Mouse (Mus musculus) right cerebral cortex, postnatal 14 days (tissue): ENCODE measurements around the gene Acp7.
A peak's percentile ranks its signal among the peaks of the same experiment; 100 is the strongest.

Experiments
- DNase-seq: peaks from one replicate; pipeline ENCODE4 v3.0.0; 2022

Gene Acp7

DNA sequence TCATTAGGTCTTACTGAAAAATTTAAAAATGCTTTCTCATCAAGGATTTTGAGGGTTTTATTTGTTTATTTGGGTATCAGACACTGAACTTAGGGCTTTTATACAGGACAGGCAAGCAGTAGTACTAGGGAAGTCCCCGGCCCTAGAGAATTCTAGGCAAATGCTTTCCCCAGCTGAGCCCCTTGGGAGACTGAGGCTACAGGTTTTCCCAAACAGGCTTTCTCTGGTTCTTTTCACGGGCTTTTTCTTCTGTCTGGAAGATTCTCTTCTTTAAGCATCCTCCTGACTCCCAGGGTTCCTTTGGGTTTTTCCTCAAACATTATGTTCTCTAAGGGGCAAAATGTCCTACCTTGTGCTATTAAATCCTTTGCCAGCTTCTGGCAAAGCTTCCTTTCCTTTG lies 32.2 kb downstream of the Acp7 start:
- no peak for DNase-seq

DNA sequence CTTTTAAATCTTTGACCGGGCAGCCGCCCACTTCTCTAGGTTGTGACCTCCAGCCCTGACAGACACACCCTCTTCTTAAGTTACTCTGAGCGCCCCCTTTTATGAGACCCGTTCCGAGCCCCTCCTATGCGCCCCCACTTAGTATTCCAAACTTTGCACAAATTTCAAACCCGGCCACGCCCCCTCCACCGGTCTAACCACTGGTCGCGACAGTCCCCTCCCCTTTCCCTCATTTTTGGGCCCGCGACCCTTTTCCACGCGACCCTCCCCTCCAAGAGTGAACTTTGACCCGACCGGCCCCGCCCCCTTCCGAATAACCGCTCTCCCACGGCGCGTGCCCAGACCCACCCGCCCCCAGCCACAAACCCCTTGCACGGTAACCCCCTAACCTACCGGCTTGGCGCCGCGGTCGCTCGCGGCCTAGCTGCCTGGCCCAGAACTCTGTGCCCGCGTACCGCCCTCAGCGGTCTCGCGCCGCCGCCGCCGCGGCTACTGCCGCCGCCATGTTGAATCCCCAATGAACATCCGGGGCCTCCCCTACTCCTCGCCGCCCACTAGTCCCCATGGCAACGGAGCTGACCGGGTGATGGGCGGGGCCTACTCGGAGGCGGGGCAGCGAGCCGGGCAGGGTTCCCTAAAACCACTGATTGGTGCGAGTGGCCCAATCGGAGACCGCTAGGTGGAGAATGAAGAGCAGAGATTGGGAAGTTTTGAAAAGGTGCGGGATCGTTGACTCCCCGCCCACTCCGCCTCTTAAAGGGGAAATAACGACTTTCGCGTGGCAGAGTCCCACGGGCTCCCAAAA lies 33.3 kb downstream of the Acp7 start, which contains the start of the genes Samd4b and Pak4:
Gene Samd4b (minus strand): TSS at position 503 of the 805 bp plus-strand sequence.
Gene Pak4 (minus strand): TSS at position 544 of the 805 bp plus-strand sequence.
- peak; percentile 99 for DNase-seq

GRCm38 (mm10) chr7:28597277-28597570 lies 33.9 kb downstream of the Acp7 start:
- DNase-seq = no peak

DNA sequence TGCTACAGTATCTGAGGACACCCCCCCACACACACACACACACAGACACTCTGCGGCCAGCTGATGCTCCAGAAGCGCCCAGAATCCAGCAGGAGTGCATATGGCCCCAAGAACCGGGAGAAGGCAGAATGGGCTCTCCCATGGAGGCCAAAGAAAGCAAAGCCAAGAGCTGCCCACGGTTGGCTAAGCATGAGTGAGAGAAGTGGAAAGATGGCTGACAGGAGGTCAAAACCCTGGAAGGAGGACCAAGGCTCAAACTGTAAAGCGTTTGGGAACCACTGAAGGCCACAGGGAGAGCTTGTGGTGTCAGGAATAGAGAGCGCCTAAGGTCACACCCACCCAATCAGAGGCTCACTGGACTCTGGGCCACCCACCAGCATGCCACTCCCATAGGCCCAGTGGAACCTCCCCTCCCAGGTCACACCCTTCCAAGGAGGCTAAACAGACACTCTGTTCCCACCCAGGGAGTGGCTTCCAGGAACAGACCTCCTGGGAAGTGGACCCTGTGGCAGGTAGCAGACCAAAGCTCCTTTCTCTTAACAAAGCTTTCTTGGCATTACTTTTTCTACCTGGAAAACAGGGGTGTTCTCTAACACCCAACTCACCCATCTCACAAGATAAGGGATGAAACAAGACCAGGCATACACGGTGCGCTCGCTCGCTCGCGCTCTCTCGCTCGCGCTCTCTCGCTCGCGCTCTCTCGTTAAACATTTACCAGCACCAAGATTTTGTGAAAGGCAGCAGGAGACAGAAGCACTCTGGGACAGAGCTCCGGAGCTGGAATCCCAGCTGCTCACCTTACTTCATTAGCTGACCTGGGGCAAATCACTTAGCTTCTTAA lies 34.5 kb downstream of the Acp7 start:
- no peak for DNase-seq

DNA sequence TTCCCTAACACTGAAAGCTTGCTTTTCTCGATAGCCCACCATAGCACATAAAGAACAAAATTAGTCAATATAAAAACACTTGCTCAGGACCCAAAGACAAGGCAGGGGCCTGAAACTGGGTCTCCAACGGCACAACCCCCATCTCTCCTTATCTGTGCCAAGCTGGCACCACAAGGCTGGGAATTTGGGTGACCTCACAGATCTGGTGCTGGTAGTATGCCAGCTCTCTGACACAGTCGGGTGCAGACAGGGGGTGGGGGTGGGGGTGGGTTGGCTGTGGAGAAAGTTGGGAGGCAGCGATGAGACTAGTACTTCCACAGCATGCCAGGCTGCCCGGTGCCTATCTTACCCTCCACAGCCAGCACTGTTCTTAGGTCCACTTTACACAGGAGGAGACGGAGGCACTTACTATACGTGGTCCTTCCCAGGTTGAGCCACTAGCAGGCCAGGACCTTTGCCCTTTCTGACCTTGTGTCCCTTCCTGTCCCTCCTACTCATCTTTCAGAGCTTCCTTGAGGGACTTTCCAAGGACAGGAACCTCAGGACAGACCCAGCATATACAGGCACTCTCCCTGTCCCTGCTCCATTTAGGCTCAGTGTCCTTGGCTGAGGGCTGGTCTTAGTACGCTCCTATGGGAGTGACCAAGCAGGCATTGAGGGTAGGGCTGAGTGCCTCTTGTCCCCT lies 35.2 kb downstream of the Acp7 start:
- no peak for DNase-seq

DNA sequence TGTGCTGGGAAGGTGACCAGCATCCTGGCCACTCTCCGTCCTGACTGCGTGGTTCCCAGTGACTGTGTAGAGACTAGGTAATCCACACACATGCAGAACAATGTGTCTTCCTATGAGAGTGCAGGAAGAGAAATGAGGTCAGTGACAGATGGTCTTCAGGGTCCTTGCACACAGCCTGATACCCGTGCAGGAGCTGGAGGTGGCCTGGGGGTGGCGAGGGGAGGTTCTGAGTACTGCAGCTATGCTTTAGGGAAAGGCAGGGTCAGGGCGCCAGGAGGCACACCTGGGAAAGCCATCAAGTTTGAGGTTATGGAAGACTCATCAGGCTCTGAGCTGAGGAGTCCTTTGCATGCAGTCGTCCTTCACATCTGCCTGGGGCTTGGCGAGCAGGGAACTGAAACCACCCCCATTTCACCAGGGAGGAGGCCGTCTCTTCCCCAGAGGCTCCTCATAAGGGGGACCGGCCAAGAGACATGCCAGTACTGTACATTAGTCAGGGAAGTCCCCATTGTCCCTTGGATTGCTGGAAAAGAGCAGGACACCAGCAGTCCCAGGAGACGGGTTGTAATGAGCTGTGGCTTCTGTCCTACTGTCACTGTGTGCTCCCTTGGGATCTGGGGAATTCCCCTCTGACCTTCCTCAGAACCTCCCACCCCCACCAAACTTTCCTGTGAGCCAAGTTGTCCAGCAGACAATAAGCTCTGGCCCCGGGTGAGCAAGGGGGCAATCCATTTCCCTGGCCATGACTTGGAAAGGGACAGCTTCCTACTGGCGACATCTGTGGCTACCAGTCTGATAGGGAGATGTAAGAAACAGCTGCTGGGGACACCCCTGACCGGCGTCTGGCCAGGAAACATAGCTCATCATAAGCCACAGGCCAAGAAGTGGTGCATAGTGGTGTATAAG lies 37.7 kb downstream of the Acp7 start:
- no peak for DNase-seq

DNA sequence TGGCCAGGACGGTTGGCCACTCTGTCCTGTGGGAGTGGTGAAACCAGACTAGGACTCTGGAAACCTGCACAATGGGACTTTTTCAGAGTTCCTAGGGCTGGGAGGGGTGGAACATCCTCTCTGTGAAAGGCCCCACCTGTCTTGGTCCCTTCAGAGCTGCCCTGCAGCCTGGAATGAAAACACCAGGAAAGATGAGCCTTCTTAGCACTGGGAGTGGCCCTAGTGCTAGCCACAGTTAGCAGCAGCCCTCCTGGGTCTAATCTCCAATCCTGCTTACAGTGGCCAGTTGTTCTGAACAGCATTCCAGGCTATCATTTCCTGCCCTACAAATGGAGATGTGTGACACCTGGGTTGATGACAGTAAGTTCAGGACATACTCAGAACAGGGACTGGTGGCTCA lies 39.3 kb downstream of the Acp7 start:
- no peak for DNase-seq

DNA sequence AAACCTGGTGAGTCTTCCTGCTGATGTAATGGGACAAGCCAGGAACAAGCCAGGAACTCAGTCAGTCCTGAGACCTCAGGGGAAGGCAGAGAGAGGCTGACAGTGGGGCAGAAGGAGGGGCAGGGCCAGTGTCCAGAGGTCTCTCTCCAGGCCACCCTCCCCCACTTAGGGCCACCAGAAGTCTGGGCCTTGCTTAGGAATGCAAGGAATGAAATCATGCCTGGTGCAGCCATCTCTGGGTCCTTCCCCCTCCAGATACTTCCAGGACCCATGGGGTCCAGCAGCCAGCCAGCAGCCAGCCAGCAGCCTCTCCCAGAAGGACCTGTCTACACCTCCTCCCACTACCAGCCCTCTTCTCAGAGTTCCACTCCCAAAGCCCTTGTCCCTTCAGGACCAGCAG lies 43.5 kb downstream of the Acp7 start:
- no peak for DNase-seq

DNA sequence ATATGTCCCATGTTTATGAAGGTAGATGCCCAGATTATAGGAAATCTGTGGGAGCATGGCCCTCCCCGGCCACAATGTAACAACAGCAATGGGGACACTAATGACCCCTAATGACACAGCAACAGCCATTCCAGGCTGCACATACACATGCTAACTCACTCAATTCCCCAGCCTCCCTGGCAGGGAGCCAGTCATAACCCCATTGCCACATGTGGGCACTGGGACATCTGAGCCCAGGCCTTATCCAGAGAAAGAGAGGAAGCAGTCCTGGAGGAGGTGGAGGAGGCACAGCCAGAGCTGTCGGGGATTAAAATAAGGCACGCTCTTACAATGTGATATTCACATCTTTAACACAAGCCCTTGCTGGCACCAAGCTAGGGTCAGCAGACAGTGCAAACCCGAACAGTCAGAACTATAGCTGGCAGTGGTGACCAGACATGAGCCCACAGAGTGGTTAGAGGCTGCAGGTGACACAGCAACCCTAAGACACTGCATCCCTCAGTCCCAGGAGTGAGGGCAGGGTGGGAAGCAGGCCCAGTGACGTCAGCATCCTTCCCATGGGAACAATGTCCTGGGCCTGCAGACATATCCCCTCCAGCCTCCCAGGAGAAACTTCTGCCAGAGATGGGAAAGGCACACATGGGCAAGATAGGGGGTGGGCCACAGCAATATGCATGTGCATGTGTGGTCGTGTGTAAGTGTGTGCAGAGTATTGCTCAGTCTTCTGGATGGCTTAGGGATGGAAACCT lies 44.3 kb downstream of the Acp7 start:
- no peak for DNase-seq

DNA sequence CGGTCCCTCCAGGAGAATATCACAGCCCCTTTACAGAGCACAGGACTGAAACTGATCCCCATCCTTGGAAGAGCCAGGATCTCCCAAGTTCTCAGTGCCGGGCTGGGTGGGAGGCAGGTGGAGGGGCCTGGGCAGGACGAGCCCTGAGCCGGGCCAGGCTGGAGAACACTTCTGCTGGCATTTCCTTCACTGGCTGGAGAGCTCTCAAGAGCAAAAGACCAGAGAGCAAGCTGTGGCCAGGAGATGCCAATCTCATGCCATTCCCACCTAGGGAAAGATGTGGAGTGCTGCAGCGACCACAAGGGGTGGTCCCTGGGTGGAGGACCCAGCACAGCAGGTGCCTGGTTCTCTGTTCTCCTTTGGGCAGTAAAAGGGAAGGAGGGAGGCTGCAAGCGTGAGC lies 46.1 kb downstream of the Acp7 start:
- no peak for DNase-seq

DNA sequence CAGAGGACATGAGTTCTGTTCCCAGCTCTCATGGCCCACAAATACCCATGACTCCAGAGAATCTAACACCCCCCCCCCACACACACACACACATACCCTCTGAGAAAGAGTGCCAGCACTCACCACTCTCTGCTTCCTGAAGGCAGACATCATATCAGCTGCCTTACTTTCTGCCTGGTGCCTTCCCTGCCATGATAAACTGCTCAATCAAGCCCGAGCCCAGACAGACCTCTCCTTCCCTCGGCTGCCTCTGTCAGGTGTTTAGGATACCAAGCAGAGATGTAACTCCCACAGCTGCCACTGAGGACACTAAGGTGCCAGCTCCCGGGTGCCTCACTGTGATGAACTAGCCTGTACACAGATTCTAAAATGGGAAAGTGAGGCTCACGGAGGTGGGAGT lies 46.7 kb downstream of the Acp7 start:
- no peak for DNase-seq

DNA sequence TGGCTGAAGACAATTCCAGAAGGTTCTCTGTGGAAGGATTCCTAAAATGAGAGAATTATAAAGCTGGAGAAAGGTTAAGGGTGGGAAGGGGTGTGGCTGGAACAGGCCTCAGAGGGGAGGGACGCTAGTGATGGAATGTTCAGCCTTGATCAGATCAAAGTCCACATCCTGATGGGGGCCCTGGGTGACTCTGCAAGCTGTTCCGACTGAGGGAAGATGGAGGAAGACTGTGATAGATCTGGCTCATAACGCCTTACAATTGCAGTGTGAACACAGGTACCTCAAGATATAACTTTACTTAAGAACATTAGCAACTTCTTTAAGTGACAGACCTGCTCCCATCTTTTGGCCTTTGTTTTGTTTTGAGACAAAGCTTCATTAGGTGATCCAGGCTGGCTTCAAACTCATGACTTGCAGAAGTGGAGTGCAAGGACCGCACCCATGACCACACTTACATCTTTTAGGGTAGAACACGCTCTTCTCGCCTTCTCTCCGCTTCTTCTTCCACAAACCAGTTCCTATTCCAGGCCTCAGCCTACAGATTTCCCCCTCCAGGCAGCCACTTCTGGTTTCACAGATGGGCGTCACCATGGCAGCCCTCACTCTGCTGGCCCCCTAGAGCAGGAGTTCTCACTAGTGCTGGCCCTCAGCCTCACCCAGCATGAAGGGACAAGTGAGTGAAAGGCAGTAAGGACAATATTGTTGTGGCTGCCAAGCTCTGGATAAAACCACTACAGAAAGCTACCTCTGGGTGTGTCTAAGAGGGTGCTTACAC lies 47.4 kb downstream of the Acp7 start:
- DNase-seq = no peak

DNA sequence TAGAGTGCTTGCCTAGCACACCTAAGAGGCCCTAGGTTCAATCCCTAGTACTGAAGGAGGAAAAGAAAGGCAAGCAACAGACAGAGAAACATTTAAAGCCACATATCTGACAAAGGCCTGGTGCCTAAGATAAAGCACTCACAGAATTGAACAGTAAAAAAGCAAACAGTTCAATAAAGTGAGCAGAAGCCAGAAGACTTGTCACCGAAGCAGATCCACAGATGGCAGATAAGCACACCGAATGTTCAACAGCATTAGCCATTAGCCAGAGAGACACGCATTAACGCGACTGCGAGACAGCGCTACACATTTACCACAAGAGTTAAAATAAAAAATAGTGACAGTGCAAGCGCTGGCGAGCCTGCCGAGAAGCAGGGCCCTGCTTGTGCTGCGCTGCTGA lies 48.3 kb downstream of the Acp7 start:
- DNase-seq = no peak

GRCm38 (mm10) chr7:28581721-28582120 lies 49.4 kb downstream of the Acp7 start:
- no peak for DNase-seq

GRCm38 (mm10) chr7:28579826-28580225 lies 51.3 kb downstream of the Acp7 start:
- no peak for DNase-seq

GRCm38 (mm10) chr7:28578543-28579053 lies 52.5 kb downstream of the Acp7 start:
- DNase-seq = no peak

GRCm38 (mm10) chr7:28577826-28578542 lies 53.1 kb downstream of the Acp7 start:
- no peak for DNase-seq

- no peak for DNase-seq
These were observed 54.7 kb downstream of the Acp7 start for GRCm38 (mm10) chr7:28576271-28576914.

- DNase-seq = no peak
These were observed 55.5 kb downstream of the Acp7 start for GRCm38 (mm10) chr7:28575597-28575996.

GRCm38 (mm10) chr7:28573236-28573635 lies 57.9 kb downstream of the Acp7 start:
- no peak for DNase-seq
